Mouse (Mus musculus): Measurements from ENCODE around the gene Ndufa1.
"Not testable (repeated sequence)": the region's sequence is repeated elsewhere in the genome, so short reads cannot be mapped to it uniquely, and the experiment has no call there.

Ndufa1 gene

DNA sequence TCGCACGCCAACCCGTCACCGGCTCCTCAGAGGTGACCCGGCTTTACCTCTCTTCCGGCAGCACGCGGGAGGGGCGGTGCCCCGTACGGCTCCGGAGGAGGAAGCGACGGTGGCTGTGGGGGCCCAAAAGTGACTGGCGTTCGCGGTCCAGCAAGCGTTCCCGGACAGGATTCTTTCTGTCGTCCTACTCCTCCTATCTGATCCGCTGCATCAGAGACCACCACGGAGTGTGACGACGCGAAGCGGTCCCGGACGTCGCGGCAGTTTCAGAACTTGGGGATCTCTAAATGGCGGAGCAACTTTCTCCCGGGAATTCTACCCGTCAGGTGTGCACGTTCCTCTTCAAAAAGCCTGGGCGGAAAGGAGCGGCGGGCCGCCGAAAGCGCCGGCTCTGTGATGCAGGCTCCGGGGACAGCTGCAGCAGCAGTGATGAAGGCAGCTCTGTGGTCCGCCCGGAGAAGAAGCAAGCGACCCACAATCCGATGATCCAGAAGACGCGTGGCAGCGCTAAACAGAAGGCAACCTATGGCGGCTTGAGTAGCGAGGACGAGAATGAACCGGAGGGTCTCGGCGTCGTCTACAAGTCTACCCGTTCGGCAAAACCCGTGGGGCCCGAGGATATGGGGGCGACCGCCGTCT is at the start of gene Ndufa1, which contains the start of gene Rnf113a1:
Gene Ndufa1, minus strand, starts transcription at position 59 of the 639 bp plus-strand sequence.
Gene Rnf113a1, plus strand, starts transcription at position 141 of the 639 bp plus-strand sequence.
- DNase-seq (ENCODE audit: low read depth), result peak; percentile 75

GRCm38 (mm10) chrX:37222158-37222557 is 31.2 kb upstream of the Ndufa1 start, which contains the start of gene Rhox1:
Gene Rhox1 (minus strand): TSS chrX:37222258.
- DNase-seq (ENCODE audit: low read depth), result not testable (repeated sequence)

- no peak for DNase-seq (ENCODE audit: low read depth)
Observed at GRCm38 (mm10) chrX:37210941-37211340, 20.0 kb upstream of the Ndufa1 start, which contains the start of gene Gm9. Gene Gm9 (minus strand): TSS chrX:37211041.

GRCm38 (mm10) chrX:37198676-37199075 is 7.7 kb upstream of the Ndufa1 start:
- no peak for DNase-seq (ENCODE audit: low read depth)

DNA sequence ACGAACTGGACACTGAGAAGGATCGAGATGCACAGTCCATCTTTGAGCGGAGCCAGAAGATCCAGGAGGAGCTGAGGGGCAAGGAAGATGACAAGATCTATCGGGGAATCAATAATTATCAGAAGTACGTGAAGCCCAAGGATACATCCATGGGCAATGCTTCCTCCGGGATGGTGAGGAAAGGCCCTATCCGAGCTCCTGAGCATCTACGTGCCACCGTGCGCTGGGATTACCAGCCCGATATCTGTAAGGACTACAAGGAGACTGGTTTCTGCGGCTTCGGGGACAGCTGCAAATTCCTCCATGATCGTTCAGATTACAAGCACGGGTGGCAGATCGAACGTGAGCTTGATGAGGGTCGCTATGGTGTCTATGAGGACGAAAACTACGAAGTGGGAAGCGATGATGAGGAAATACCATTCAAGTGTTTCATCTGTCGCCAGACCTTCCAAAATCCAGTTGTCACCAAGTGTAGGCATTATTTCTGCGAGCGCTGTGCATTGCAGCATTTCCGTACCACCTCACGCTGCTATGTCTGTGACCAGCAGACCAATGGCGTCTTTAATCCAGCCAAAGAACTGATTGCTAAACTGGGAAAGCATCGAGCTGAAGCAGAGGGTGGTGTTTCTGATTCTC is 899 bp upstream of the Ndufa1 start:
- peak; percentile 5 for DNase-seq (ENCODE audit: low read depth)

DNA sequence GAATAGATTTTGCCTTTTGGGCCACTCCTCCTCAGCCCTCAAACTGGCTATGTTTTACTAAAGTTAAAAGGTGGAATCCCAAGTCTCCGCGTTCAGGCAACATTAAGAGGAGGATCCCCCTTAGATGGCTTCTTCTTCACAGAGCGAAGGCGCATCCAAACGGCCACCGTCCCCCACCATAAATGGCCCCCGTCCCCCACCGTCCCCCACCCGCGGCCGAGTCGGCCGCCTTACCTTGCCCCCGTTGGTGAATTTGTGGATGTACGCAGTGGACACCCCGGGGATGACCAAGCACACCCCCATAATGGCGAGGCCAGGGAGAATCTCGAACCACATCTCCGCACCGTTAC is 233 bp downstream of the Ndufa1 start:
- DNase-seq (ENCODE audit: low read depth), result no peak

- DNase-seq (ENCODE audit: low read depth), result not testable (repeated sequence)
Observed at GRCm38 (mm10) chrX:37184401-37184800, 6.6 kb downstream of the Ndufa1 start.

DNA sequence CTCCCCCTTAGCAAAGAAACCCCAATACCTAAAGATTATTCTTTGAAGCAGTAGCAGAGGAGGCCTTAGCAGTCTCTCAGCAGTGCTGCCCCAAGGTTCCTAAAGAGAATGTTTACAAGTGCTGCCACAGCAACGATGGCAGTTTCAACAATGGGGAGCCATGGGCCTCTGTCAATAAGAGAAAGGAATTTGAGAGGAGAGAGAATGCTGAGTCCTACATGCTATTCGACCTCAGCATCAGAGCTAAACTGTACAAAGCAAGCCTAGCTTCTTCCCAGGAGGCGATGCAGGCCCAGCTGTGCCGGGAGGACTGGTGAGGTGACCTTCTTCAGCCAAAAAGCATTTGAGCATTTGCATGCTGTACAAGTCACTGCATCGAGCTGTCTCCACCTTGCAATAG is 22.2 kb downstream of the Ndufa1 start, which contains the start of gene Akap14:
Gene Akap14, minus strand, starts transcription at position 101 of the 400 bp plus-strand sequence.
- no peak for DNase-seq (ENCODE audit: low read depth)

DNA sequence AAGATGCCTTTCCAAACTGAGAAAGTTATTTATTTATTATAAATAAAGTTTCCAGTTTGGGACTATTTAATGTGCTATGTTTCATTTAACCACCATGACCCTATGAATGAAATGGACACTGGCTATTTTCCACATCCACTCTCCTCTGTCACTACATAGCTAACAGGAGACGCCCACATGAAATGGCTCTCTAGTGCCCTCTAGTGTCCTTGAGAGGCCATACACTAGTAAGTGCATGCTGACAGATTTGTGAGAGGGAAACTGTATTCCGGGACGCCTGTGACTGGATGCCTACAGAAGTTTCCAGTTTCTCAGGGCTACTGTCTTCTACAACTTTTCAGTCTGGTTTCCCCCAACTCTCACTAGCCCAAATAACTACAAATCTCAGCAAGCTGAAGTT is 23.9 kb downstream of the Ndufa1 start:
- peak; percentile 77 for DNase-seq (ENCODE audit: low read depth)

GRCm38 (mm10) chrX:37163115-37163514 is 27.8 kb downstream of the Ndufa1 start:
- DNase-seq (ENCODE audit: low read depth), result no peak

DNA sequence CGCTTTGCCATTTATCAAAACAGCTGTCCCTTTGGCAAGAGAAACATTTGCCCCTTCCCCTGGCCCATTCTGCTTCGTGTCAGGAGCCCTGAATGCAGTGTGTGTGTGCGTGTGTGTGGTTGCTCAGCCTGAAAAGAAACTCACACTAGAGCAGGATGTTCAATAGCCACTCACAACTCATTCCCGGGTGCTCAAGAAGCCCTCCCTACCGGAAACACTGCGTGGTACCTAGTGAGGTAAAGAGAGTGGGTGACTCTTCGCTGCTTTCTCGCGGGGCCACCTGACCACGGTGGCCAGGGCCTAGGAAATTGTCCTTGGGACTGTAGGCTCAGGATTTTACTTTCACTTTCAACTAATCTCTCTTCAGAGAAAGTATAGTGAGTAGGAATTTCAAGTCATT is 29.8 kb downstream of the Ndufa1 start:
- no peak for DNase-seq (ENCODE audit: low read depth)

GRCm38 (mm10) chrX:37157839-37158238 is 33.1 kb downstream of the Ndufa1 start:
- DNase-seq (ENCODE audit: low read depth), result peak; percentile 50

DNA sequence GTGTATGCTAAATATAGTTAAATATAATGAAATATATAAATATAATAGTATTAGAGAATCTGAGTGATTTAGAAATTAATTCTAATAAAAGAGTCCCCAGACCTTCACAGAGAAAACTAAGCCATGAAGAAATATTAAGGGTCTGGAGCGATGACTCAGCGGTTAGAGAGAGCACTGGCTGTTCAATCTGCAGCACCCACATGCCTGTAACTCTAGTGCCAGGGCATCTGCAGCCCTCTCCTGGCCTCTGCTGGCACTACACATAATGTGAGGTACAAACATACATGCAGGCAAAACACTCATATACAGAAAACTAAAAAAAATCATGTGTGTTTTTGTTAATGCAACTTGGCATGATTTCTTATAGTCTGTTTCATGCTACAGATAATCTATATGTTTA is 46.0 kb downstream of the Ndufa1 start:
- DNase-seq (ENCODE audit: low read depth), result peak; percentile 64

- DNase-seq (ENCODE audit: low read depth), result not testable (repeated sequence)
Observed at GRCm38 (mm10) chrX:37144498-37144897, 46.5 kb downstream of the Ndufa1 start.

- no peak for DNase-seq (ENCODE audit: low read depth)
Observed at GRCm38 (mm10) chrX:37141732-37142131, 49.2 kb downstream of the Ndufa1 start.

Measured in NIH3T3 (cell line).